Mouse (Mus musculus) macrophage (primary cell): ENCODE results near the gene Dlgap4. TPM values are rescaled to one million over a fixed set of nuclear protein-coding genes. Genes with fewer than 3 reads are reported as not detected.
"Not testable (repeated sequence)": the region's sequence is repeated elsewhere in the genome, so short reads cannot be mapped to it uniquely, and the experiment has no call there.

ENCODE experiments used
- H3K27ac ChIP-seq: fragments of 350-480 bp; formaldehyde crosslinking; 2 replicates; pipeline ENCODE4 v1.9.0; 2021
- H3K36me3 ChIP-seq: fragments of 350-480 bp; formaldehyde crosslinking; 2 replicates; pipeline ENCODE4 v1.9.0; 2021; ENCODE audit errors: inconsistent target
- H3K4me3 ChIP-seq: fragments of 350-480 bp; formaldehyde crosslinking; 2 replicates; pipeline ENCODE4 v1.9.0; 2021; ENCODE audit errors: inconsistent target
- H3K79me2 ChIP-seq: fragments of 350-480 bp; formaldehyde crosslinking; 2 replicates; pipeline ENCODE4 v1.9.0; 2021; ENCODE audit errors: inconsistent target
- WGBS: methylation state at CpG from one replicate; pipeline ENCODE4 v1.1.7; 2026; ENCODE audit warnings: inconsistent platforms; ENCODE audit not compliant: missing documents; 5-methylcytosine and 5-hydroxymethylcytosine counted together
- polyA plus RNA-seq: library from polyadenylated mRNA; stranded (reverse); fragments of 250-400 nt; gene quantifications from 3 replicates; pipeline ENCODE4 v1.2.4, GENCODE M21; 2018; ENCODE audit warnings: inconsistent platforms

The Dlgap4 gene
- polyA plus RNA-seq, 1 experiment from 2014 or later: 88.0 TPM

GRCm38 (mm10) chr2:156781281-156781680 is 167.8 kb downstream of the Dlgap4 start:
- Histone ChIP-seq H3K27ac (no peak overlapping the region), H3K36me3 (no peaks in the 10 kb centered on the region), H3K4me3 (no peak overlapping the region), H3K79me2 (no peaks in the 10 kb centered on the region)
- WGBS: 85% methylated on average over 4 of the region's 4 CpGs

- H3K79me2 ChIP-seq: no peaks in the 10 kb centered on the region
- H3K36me3 ChIP-seq: no peaks in the 10 kb centered on the region
- 86% methylated on average over 4 of the region's 4 CpGs for WGBS
- H3K27ac ChIP-seq: no peak overlapping the region
- no peak overlapping the region for H3K4me3 ChIP-seq
Observed at GRCm38 (mm10) chr2:156781836-156782480, 168.5 kb downstream of the Dlgap4 start.

GRCm38 (mm10) chr2:156782481-156783348 is 169.2 kb downstream of the Dlgap4 start:
- 90% methylated on average over 10 of the region's 10 CpGs for WGBS
- H3K27ac ChIP-seq: no peak overlapping the region
- no peaks in the 10 kb centered on the region for H3K79me2 ChIP-seq
- no peaks in the 10 kb centered on the region for H3K36me3 ChIP-seq
- H3K4me3 ChIP-seq: no peak overlapping the region

- 77% methylated on average over 9 of the region's 9 CpGs for WGBS
- H3K27ac ChIP-seq: no peak overlapping the region
Observed at GRCm38 (mm10) chr2:156783349-156783728, 169.8 kb downstream of the Dlgap4 start.

GRCm38 (mm10) chr2:156784016-156784585 is 170.6 kb downstream of the Dlgap4 start:
- no peak overlapping the region for H3K27ac ChIP-seq
- no peak overlapping the region for H3K4me3 ChIP-seq
- WGBS: 88% methylated on average over 7 of the region's 7 CpGs
- H3K79me2 ChIP-seq: no peaks in the 10 kb centered on the region
- H3K36me3 ChIP-seq: no peaks in the 10 kb centered on the region

More at GRCm38 (mm10) chr2:156783349-156783728, 169.8 kb downstream of the Dlgap4 start:
- no peaks in the 10 kb centered on the region for H3K36me3 ChIP-seq
- no peak overlapping the region for H3K4me3 ChIP-seq
- no peaks in the 10 kb centered on the region for H3K79me2 ChIP-seq

- Histone ChIP-seq H3K4me3 (no peak overlapping the region), H3K36me3 (no peaks in the 10 kb centered on the region), H3K27ac (no peak overlapping the region), H3K79me2 (no peaks in the 10 kb centered on the region)
- 80% methylated on average over 2 of the region's 2 CpGs for WGBS
Observed at GRCm38 (mm10) chr2:156784891-156785290, 171.4 kb downstream of the Dlgap4 start.

- H3K79me2 ChIP-seq, H3K4me3 ChIP-seq, H3K36me3 ChIP-seq, H3K27ac ChIP-seq: not testable (repeated sequence)
Observed at GRCm38 (mm10) chr2:156786369-156786768, 172.9 kb downstream of the Dlgap4 start.

GRCm38 (mm10) chr2:156787090-156787775 is 173.7 kb downstream of the Dlgap4 start:
- Histone ChIP-seq H3K79me2 (no peaks in the 10 kb centered on the region), H3K36me3 (no peaks in the 10 kb centered on the region), H3K4me3 (no peak overlapping the region), H3K27ac (no peak overlapping the region)
- WGBS: 91% methylated on average over 5 of the region's 5 CpGs

GRCm38 (mm10) chr2:156787776-156788105 is 174.2 kb downstream of the Dlgap4 start:
- H3K4me3 ChIP-seq: no peak overlapping the region
- H3K36me3 ChIP-seq: no peaks in the 10 kb centered on the region
- 22% methylated on average over 3 of the region's 3 CpGs for WGBS
- H3K27ac ChIP-seq: no peak overlapping the region
- no peaks in the 10 kb centered on the region for H3K79me2 ChIP-seq

GRCm38 (mm10) chr2:156788836-156789235 is 175.3 kb downstream of the Dlgap4 start:
- 93% methylated on average over 1 of the region's 1 CpGs for WGBS
- no peaks in the 10 kb centered on the region for H3K79me2 ChIP-seq
- H3K27ac ChIP-seq: no peak overlapping the region
- H3K4me3 ChIP-seq: no peak overlapping the region
- no peaks in the 10 kb centered on the region for H3K36me3 ChIP-seq

GRCm38 (mm10) chr2:156798516-156798915 is 185.0 kb downstream of the Dlgap4 start:
- no peaks in the 10 kb centered on the region for H3K36me3 ChIP-seq
- no peak overlapping the region for H3K4me3 ChIP-seq
- no peaks in the 10 kb centered on the region for H3K79me2 ChIP-seq
- 95% methylated on average over 1 of the region's 1 CpGs for WGBS
- no peak overlapping the region for H3K27ac ChIP-seq

GRCm38 (mm10) chr2:156801045-156801444 is 187.5 kb downstream of the Dlgap4 start:
- Histone ChIP-seq H3K36me3 (no peaks in the 10 kb centered on the region), H3K79me2 (no peaks in the 10 kb centered on the region), H3K4me3 (no peak overlapping the region), H3K27ac (no peak overlapping the region)
- WGBS: 87% methylated on average over 4 of the region's 4 CpGs

GRCm38 (mm10) chr2:156802116-156802515 is 188.6 kb downstream of the Dlgap4 start:
- H3K27ac ChIP-seq, H3K4me3 ChIP-seq, H3K79me2 ChIP-seq, H3K36me3 ChIP-seq: not testable (repeated sequence)
- WGBS: 63% methylated on average over 7 of the region's 9 CpGs

- Histone ChIP-seq H3K79me2 (no peaks in the 10 kb centered on the region), H3K36me3 (no peaks in the 10 kb centered on the region), H3K4me3 (no peak overlapping the region), H3K27ac (no peak overlapping the region)
- WGBS: 60% methylated on average over 4 of the region's 4 CpGs
Observed at GRCm38 (mm10) chr2:156803698-156804372, 190.3 kb downstream of the Dlgap4 start.
